Mouse (Mus musculus) ES-E14 (cell line): Measurements from ENCODE around the gene Fli1.

ENCODE experiments used
- CHD2 ChIP-seq: IDR thresholded peaks from 2 replicates; pipeline ENCODE4 v1.6.1; 2014; ENCODE audit warnings: mild to moderate bottlenecking, low read depth, low read length, inconsistent platforms
- HCFC1 ChIP-seq: IDR thresholded peaks from 2 replicates; pipeline ENCODE4 v1.6.1; 2012; ENCODE audit warnings: low read length, inconsistent platforms, borderline replicate concordance; ENCODE audit not compliant: insufficient read depth
- MAFK ChIP-seq: IDR thresholded peaks from 2 replicates; pipeline ENCODE4 v1.6.1; 2014; ENCODE audit warnings: mild to moderate bottlenecking, low read depth, low read length, inconsistent platforms; ENCODE audit not compliant: insufficient read depth
- ZC3H11A ChIP-seq: IDR thresholded peaks from 2 replicates; pipeline ENCODE4 v1.6.1; 2012; ENCODE audit warnings: low read depth, mild to moderate bottlenecking, inconsistent platforms, low read length, borderline replicate concordance
- ZNF384 ChIP-seq: IDR thresholded peaks from 2 replicates; pipeline ENCODE4 v1.6.1; 2012; ENCODE audit warnings: low read depth, low read length, inconsistent platforms

DNA sequence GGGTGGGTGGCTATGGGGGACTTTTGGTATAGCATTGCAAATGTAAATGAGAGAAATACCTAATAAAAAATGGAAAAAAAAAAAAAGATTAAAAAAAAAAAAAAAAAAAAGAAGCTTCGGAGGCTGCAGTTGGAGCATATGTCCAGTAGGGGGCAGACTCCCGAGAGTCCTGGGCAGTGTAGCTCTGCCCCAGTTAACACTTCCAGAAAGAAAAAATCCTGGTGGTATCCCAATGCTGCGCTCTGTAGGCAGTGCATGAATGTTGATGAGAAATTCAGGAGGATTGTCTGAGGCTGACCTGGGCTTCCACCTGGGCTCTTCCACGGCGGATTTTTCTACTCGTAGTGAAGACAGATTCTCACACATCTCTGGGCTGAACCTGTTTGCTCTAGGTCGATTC is 42.7 kb upstream of the Fli1 start:
- peak; percentile 96 for TF ChIP-seq ZNF384
- no peak for TF ChIP-seq CHD2
- TF ChIP-seq MAFK: no peak
- TF ChIP-seq ZC3H11A: no peak
- no peak for TF ChIP-seq HCFC1
